Mouse (Mus musculus) hindbrain, postnatal 0 days (tissue): Measurements from ENCODE around the gene Etv1. TPM values are rescaled to one million over a fixed set of nuclear protein-coding genes. Genes with fewer than 3 reads are reported as not detected.
A peak's percentile ranks its signal among the peaks of the same experiment; 100 is the strongest.

ENCODE experiments used
- ATAC-seq: fragments of 200-750 bp; cut with Nextera tagmentation; 2 replicates; pipeline ENCODE4 v1.8.0; 2017; ENCODE audit warnings: mild to moderate bottlenecking, moderate TSS enrichment, moderate library complexity
- DNase-seq: peaks from one replicate; pipeline ENCODE4 v3.0.0-alpha.2; 2015; ENCODE audit warnings: low spot score
- H3K27ac ChIP-seq: fragments of 300-500 bp; sonication (generic); 2 replicates; pipeline ENCODE4 v1.5.1; 2014; ENCODE audit warnings: mild to moderate bottlenecking
- H3K27me3 ChIP-seq: fragments of 300-500 bp; sonication (generic); 2 replicates; pipeline ENCODE4 v1.6.1; 2014; ENCODE audit warnings: low read length, mixed read lengths; ENCODE audit not compliant: insufficient read depth
- H3K36me3 ChIP-seq: fragments of 300-500 bp; sonication (generic); 2 replicates; pipeline ENCODE4 v1.6.1; 2014; ENCODE audit warnings: low read length, mixed read lengths; ENCODE audit not compliant: insufficient read depth
- H3K4me1 ChIP-seq: fragments of 300-500 bp; sonication (generic); 2 replicates; pipeline ENCODE4 v1.6.1; 2014; ENCODE audit warnings: antibody characterized with exemption, low read length, mixed read lengths; ENCODE audit not compliant: insufficient read depth
- H3K4me2 ChIP-seq: fragments of 300-500 bp; sonication (generic); 2 replicates; pipeline ENCODE4 v1.6.1; 2014; ENCODE audit warnings: low read depth, mild to moderate bottlenecking, low read length, moderate library complexity, mixed read lengths
- H3K4me3 ChIP-seq: fragments of 300-500 bp; sonication (generic); 2 replicates; pipeline ENCODE4 v1.5.1; 2014; ENCODE audit warnings: low read length
- H3K9ac ChIP-seq: fragments of 300-500 bp; sonication (generic); replicated peaks from 2 replicates; pipeline ENCODE4 v1.6.1; 2014; ENCODE audit warnings: mild to moderate bottlenecking, low read length, moderate library complexity, mixed read lengths
- H3K9me3 ChIP-seq: fragments of 300-500 bp; sonication (generic); 2 replicates; pipeline ENCODE4 v1.6.1; 2016; ENCODE audit warnings: low read length, mixed read lengths
- CTCF ChIP-seq: IDR thresholded peaks from 2 replicates; pipeline ENCODE4 v1.5.1; 2016; ENCODE audit warnings: antibody characterized with exemption, control low read depth, low read depth
- WGBS: fragments of 180-500 bp; shearing (Covaris S2); extraction: QIAGEN DNeasy Blood & Tissue Kit; methylation state at CpG from one replicate; pipeline ENCODE4 v1.1.7; 2014; 5-methylcytosine and 5-hydroxymethylcytosine counted together
- polyA plus RNA-seq: library from polyadenylated mRNA; unstranded; fragments of >200 nt; fragmentation: Nextera tagmentation; extraction: Ambion mirVana; gene quantifications from 2 replicates; pipeline ENCODE4 v1.2.1, GENCODE M21; 2015
- total RNA-seq: library from RNA; depleted of rRNA; stranded (reverse); fragments of >200 nt; gene quantifications from 2 replicates; pipeline ENCODE4 v1.2.3, GENCODE M21; 2014

Etv1 gene
- total and polyA plus RNA-seq, 2 experiments from 2014 or later, result 19.3 to 24.5 TPM

DNA sequence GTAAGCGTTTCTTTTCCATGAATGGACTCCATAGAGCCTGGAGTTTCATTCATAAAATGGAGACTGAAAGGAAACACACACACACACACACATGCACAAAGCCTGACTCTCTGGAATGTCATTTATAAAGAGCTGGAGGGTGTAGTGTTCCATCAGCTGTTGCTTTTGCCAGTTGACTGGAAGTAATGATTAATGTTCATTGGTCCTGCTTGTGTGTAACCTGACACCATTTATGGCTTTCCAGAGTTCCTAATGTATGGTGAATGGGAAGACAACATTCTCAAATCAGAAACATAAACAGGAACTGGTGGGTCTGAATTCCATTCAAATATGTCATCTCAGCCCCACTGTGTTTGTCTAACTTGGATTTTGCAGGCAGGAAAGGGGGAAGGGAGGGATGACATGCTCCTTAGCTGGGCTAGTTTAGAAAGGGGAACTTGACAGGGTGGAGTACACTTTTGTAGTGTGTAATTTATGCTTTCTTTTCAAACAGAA lies 64.7 kb downstream of the Etv1 start:
- no peak overlapping the region for H3K27ac ChIP-seq
- no peak for TF ChIP-seq CTCF
- DNase-seq, result peak; percentile 11
- no peak overlapping the region for H3K4me2 ChIP-seq
- H3K27me3 ChIP-seq, result no peaks in the 10 kb centered on the region
- H3K9ac ChIP-seq, result no peak overlapping the region
- ATAC-seq, result peak; percentile 81
- WGBS, result 13% methylated on average over 1 of the region's 1 CpGs
- no peak overlapping the region for H3K4me3 ChIP-seq
- no peaks in the 10 kb centered on the region for H3K9me3 ChIP-seq
- no peaks in the 10 kb centered on the region for H3K36me3 ChIP-seq
- 0 out of 2 replicates have a peak, but pooled peaks cover 3% of the 10 kb centered on the region for H3K4me1 ChIP-seq

DNA sequence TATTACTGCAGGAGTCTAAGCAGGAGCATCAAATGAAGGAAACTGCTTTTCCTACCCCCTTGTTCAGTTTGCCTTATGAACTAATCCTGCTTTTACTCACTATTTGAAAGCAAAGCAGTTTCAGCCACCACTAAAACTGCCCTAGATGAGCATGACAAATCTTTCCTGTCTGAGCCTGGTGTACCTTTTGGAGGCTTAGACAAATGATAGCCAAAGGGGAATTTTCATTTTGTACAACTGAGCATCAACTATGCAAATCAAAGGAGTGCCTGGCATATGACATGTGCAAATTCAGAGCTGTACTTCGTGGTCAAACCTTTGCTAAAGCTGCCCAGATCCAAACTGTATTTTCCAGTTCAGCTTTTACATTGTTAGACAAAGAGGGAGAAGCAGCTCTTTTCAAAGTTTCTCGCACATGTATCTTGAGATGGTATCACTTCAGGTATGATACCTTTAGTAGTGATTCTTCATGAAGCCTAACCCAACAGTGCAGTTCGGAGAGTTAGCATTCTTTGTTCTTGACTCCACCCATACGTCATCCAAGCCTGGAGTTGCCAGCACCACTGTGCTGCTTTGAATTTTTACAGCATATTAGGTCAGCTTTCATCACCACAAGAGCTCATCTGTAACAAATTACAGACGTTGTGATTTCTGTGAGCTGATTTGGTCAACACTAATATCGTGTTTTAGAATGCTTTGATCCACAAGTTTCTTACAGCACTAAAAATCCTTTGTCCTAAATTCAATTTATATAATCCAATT lies 68.5 kb downstream of the Etv1 start:
- H3K4me3 ChIP-seq, result no peak overlapping the region
- no peak for DNase-seq
- no peak for TF ChIP-seq CTCF
- no peaks in the 10 kb centered on the region for H3K9me3 ChIP-seq
- 0 out of 2 replicates have a peak, but pooled peaks cover 3% of the 10 kb centered on the region for H3K4me1 ChIP-seq
- ATAC-seq, result no peak
- no peak overlapping the region for H3K9ac ChIP-seq
- no peak overlapping the region for H3K4me2 ChIP-seq
- WGBS, result 80% methylated on average over 6 of the region's 6 CpGs
- H3K36me3 ChIP-seq, result no peaks in the 10 kb centered on the region
- no peaks in the 10 kb centered on the region for H3K27me3 ChIP-seq
- no peak overlapping the region for H3K27ac ChIP-seq

DNA sequence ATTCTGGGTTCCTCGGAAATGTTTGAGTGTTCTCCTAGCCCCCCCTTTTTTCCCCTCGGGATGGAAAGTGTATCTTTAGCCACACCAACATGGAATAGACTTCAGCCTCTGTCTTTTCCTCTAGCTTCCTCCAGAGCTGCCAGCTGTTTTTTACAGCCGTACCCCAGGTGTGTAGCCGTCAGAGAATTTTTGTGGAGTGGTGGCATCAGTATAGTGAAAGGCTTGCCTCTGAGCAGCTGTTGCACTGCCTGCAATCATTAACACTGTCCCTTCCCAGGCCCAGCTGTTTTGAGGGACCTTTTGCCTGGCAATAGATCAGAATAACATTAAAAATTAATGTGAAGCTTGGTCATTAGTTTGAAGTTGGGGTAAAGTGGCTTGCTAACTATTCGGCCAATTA lies 70.8 kb downstream of the Etv1 start:
- DNase-seq (no peak), ATAC-seq (no peak)
- Histone ChIP-seq H3K36me3 (no peaks in the 10 kb centered on the region), H3K27me3 (no peaks in the 10 kb centered on the region), H3K4me2 (no peak overlapping the region), H3K9me3 (no peaks in the 10 kb centered on the region), H3K9ac (no peak overlapping the region), H3K4me1 (no peaks in the 10 kb centered on the region), H3K4me3 (no peak overlapping the region), H3K27ac (no peak overlapping the region)
- no peak for TF ChIP-seq CTCF
- WGBS, result 81% methylated on average over 5 of the region's 5 CpGs

DNA sequence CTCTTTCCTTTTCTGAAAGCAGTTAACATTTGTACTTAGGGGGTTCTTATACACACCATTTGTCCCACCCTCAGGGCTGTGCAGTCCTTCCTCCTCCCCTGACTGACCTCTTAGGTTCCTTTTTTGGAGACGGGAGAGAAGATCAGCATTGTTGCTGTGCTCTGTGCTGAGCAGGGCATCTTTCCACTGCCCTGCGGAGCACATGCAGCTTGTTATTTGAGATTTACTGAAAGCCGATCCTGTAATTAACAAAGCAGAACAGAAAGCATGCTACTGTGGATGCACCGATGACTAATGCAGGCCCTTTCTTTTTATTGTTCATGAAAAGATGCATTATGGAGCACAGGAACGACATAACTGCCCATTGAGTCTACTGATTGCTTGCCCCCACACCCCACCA lies 75.1 kb downstream of the Etv1 start:
- DNase-seq, result no peak
- 47% methylated on average over 5 of the region's 5 CpGs for WGBS
- ATAC-seq, result no peak

DNA sequence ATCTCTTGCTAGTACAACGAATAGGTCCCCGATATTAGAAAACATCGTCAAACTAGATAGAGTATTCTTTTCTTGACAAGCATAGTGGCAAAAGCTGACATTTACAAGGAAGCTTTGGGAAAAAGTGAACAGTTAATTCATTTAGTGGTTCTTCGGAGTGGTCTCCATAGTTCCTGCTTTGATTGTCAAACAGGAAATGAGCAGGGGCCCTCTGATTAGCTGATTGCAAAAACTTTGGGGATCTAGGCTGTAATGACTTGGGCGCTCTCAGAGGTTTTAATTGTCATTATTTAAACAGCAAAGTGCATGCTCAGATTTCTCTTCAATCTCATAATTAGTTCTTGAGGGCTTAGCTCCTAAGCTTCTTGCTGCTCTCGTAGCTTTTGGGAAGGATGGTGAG lies 75.6 kb downstream of the Etv1 start:
- Histone ChIP-seq H3K9ac (no peak overlapping the region), H3K27ac (no peak overlapping the region), H3K4me1 (no peaks in the 10 kb centered on the region), H3K27me3 (no peaks in the 10 kb centered on the region), H3K4me2 (no peak overlapping the region), H3K36me3 (no peaks in the 10 kb centered on the region), H3K9me3 (no peaks in the 10 kb centered on the region), H3K4me3 (no peak overlapping the region)
- 82% methylated on average over 6 of the region's 6 CpGs for WGBS
- DNase-seq (no peak), ATAC-seq (no peak)
- TF ChIP-seq CTCF, result no peak

More for the DNA sequence above, 75.1 kb downstream of the Etv1 start:
- Histone ChIP-seq H3K27me3 (no peaks in the 10 kb centered on the region), H3K4me1 (no peaks in the 10 kb centered on the region), H3K36me3 (no peaks in the 10 kb centered on the region), H3K27ac (no peak overlapping the region), H3K4me3 (no peak overlapping the region), H3K9ac (no peak overlapping the region), H3K4me2 (no peak overlapping the region), H3K9me3 (no peaks in the 10 kb centered on the region)
- TF ChIP-seq CTCF, result no peak

DNA sequence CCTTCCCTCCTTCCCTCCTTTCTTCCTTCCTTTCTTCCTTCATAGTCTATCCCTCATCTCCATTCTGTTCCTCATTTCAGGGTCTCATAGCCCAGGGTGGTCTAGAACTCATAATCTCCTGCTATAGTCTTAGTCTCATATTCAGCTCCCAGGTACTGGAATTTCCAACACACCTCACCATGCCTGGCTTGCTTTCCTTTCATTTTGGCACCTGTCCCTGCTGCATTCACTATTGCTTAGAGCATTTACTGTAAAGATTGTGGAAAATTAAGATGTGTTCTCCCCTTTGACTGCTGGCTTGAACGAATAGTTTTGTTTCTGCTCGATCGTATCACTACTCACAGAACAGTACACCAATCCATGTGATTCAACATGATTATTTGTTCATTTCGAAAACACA lies 80.5 kb downstream of the Etv1 start:
- H3K4me2 ChIP-seq, result no peak overlapping the region
- H3K27ac ChIP-seq, result no peak overlapping the region
- no peaks in the 10 kb centered on the region for H3K27me3 ChIP-seq
- no peak overlapping the region for H3K4me3 ChIP-seq
- no peaks in the 10 kb centered on the region for H3K9me3 ChIP-seq
- ATAC-seq, result no peak
- no peaks in the 10 kb centered on the region for H3K36me3 ChIP-seq
- H3K4me1 ChIP-seq, result no peaks in the 10 kb centered on the region
- DNase-seq, result no peak
- 92% methylated on average over 4 of the region's 4 CpGs for WGBS
- TF ChIP-seq CTCF, result no peak
- H3K9ac ChIP-seq, result no peak overlapping the region
